Mouse (Mus musculus) kidney, adult 8-10 months (tissue): Measurements from ENCODE around the gene Alg3.

ENCODE experiments used
- DNase-seq, 2 experiments: peaks; one replicate each; pipeline ENCODE4 v3.0.0; 2022

The Alg3 gene

GRCm38 (mm10) chr16:20611357-20612227 is at the start of gene Alg3, which contains the start of the genes Eef1akmt4 and Gm49333:
TSS of gene Alg3 (minus strand) at chr16:20611735.
TSS of gene Eef1akmt4 (plus strand) at chr16:20611593.
TSS of gene Gm49333 (plus strand) at chr16:20611610.
- DNase-seq, result peak; percentile 90 to 92

- no peak for DNase-seq
Measured at GRCm38 (mm10) chr16:20657661-20658060, 46.1 kb upstream of the Alg3 start.

GRCm38 (mm10) chr16:20653315-20653714 is 41.8 kb upstream of the Alg3 start:
- no peak for DNase-seq

- DNase-seq, result no peak
Measured at GRCm38 (mm10) chr16:20651947-20652310, 40.4 kb upstream of the Alg3 start.

GRCm38 (mm10) chr16:20651076-20651946 is 39.8 kb upstream of the Alg3 start, which contains the start of gene Psmd2:
TSS of gene Psmd2 (plus strand) at chr16:20651652.
- peak; percentile 95 to 97 for DNase-seq

- no peak for DNase-seq
Measured at GRCm38 (mm10) chr16:20643911-20644310, 32.4 kb upstream of the Alg3 start.

GRCm38 (mm10) chr16:20642161-20642560 is 30.6 kb upstream of the Alg3 start:
- DNase-seq, result peak; percentile 45 to 78

- DNase-seq, result no peak
Measured at GRCm38 (mm10) chr16:20638367-20638766, 26.8 kb upstream of the Alg3 start.

GRCm38 (mm10) chr16:20637410-20637809 is 25.9 kb upstream of the Alg3 start:
- no peak for DNase-seq

GRCm38 (mm10) chr16:20629731-20630634 is 18.4 kb upstream of the Alg3 start, which contains the start of gene Ece2:
TSS of gene Ece2 (plus strand) at chr16:20629828.
- DNase-seq, result no peak

- DNase-seq, result no peak
Measured at GRCm38 (mm10) chr16:20628871-20629391, 17.4 kb upstream of the Alg3 start.

- DNase-seq, result no peak
Measured at GRCm38 (mm10) chr16:20623211-20623610, 11.7 kb upstream of the Alg3 start.

- peak; percentile 4 to 8 for DNase-seq
Measured at GRCm38 (mm10) chr16:20621991-20622685, 10.6 kb upstream of the Alg3 start.

- DNase-seq, result peak; percentile 62 to 72
Measured at GRCm38 (mm10) chr16:20621191-20621990, 9.9 kb upstream of the Alg3 start, which contains the start of gene Camk2n2. TSS of gene Camk2n2 (minus strand) at chr16:20621287.

- DNase-seq, result no peak
Measured at GRCm38 (mm10) chr16:20620751-20621190, 9.2 kb upstream of the Alg3 start.

GRCm38 (mm10) chr16:20620399-20620735 is 8.8 kb upstream of the Alg3 start:
- DNase-seq, result no peak

GRCm38 (mm10) chr16:20619541-20620398 is 8.2 kb upstream of the Alg3 start:
- no peak for DNase-seq

GRCm38 (mm10) chr16:20610501-20611356 is 806 bp downstream of the Alg3 start:
- DNase-seq, result peak; percentile 65 to 78
